Mouse (Mus musculus) cerebellum, postnatal 14 days (tissue): ENCODE results near the gene Xylb.

Experiments
- DNase-seq, 2 experiments: peaks; one replicate each; pipeline ENCODE4 v3.0.0; 2021; ENCODE audit warnings: mixed read lengths in 2 of 2

The Xylb gene

GRCm38 (mm10) chr9:119357331-119358057 is at the start of gene Xylb:
Gene Xylb, plus strand, starts transcription at chr9:119357381.
- DNase-seq = peak; percentile 95 to 97

GRCm38 (mm10) chr9:119309067-119309466 is 48.1 kb upstream of the Xylb start:
- no peak for DNase-seq

GRCm38 (mm10) chr9:119313096-119313495 is 44.1 kb upstream of the Xylb start:
- peak; percentile 23 to 45 for DNase-seq

GRCm38 (mm10) chr9:119318891-119319290 is 38.3 kb upstream of the Xylb start:
- no peak for DNase-seq

- no peak for DNase-seq
These were observed 36.7 kb upstream of the Xylb start for GRCm38 (mm10) chr9:119320446-119320845.

GRCm38 (mm10) chr9:119320946-119321345 is 36.2 kb upstream of the Xylb start:
- no peak for DNase-seq

- no peak for DNase-seq
These were observed 35.6 kb upstream of the Xylb start for GRCm38 (mm10) chr9:119321392-119322229.

GRCm38 (mm10) chr9:119322289-119323259 is 34.6 kb upstream of the Xylb start, which contains the start of gene Oxsr1:
Gene Oxsr1, minus strand, starts transcription at chr9:119322427.
- DNase-seq = peak; percentile 97 to 99

GRCm38 (mm10) chr9:119323260-119323645 is 33.9 kb upstream of the Xylb start:
- DNase-seq = no peak

GRCm38 (mm10) chr9:119324130-119324529 is 33.1 kb upstream of the Xylb start:
- no peak for DNase-seq

GRCm38 (mm10) chr9:119328488-119328887 is 28.7 kb upstream of the Xylb start:
- DNase-seq = no peak

GRCm38 (mm10) chr9:119330186-119330963 is 26.8 kb upstream of the Xylb start:
- no peak for DNase-seq

- DNase-seq = peak; percentile 52 to 69
These were observed 22.9 kb upstream of the Xylb start for GRCm38 (mm10) chr9:119334324-119334723.

GRCm38 (mm10) chr9:119334834-119335233 is 22.3 kb upstream of the Xylb start:
- DNase-seq = no peak

GRCm38 (mm10) chr9:119335571-119335970 is 21.6 kb upstream of the Xylb start:
- DNase-seq = peak; percentile 30 to 37

GRCm38 (mm10) chr9:119337842-119338241 is 19.3 kb upstream of the Xylb start:
- DNase-seq = peak in 1 of 2 experiments; percentile 38

GRCm38 (mm10) chr9:119338350-119338749 is 18.8 kb upstream of the Xylb start:
- no peak for DNase-seq

GRCm38 (mm10) chr9:119339106-119339505 is 18.1 kb upstream of the Xylb start:
- DNase-seq = peak in 1 of 2 experiments; percentile 39

GRCm38 (mm10) chr9:119339558-119340211 is 17.5 kb upstream of the Xylb start, which contains the start of gene Acaa1a:
Gene Acaa1a, plus strand, starts transcription at chr9:119339676.
- peak; percentile 79 to 85 for DNase-seq

- no peak for DNase-seq
These were observed 17.0 kb upstream of the Xylb start for GRCm38 (mm10) chr9:119340212-119340580.
